Mouse (Mus musculus): ENCODE results near the gene Ap3b1. TPM values are rescaled to one million over a fixed set of nuclear protein-coding genes. Genes with fewer than 3 reads are reported as not detected.
"Not testable (repeated sequence)": the region's sequence is repeated elsewhere in the genome, so short reads cannot be mapped to it uniquely, and the experiment has no call there.

Ap3b1 gene
- 29.3 TPM for polyA plus RNA-seq (2012; fragmentation: generic; extraction: Trizol)

DNA sequence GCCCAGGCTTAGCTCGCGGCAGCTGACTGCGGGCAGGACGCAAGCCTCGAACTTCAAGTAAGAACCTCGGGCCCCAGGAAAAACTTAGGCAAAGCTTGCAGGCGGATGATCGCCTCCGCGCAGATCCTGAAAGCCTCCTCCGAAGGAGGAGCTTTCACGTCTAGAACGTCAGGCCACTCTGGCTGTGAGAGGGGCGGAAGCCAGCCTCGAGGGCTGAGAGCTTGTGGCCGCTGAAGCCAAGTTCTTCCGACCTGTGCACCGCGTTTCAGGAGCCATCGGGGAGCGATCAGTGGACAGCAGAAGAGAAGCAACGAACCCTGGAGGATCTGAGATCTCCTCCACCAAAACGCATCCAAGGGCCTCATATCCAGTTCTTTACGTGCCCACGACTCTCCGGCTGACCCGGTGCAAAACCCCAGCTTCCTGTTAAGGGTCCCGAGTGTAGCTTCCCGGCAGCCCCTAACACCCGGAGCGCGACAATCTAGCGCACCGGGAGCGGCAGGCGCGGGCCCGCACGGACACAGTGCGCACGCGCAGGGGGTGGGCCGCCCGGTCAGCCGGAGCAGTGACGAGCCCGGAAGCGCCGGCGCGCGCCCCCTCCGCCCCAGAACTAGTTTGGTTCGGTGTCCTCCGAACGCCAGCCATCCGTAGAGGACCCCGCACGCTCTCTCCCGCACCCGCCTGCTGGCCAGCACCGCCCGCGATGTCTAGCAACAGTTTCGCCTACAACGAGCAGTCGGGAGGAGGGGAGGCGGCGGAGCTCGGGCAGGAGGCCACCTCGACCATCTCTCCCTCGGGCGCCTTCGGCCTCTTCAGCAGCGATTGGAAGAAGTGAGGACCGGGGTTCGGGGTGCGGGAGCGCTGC lies at the start of gene Ap3b1:
Gene Ap3b1 (plus strand): TSS at position 560 of the 865 bp plus-strand sequence.
- peak within 1 kb of the TSS; percentile 81 for H3K4me2 ChIP-seq (ENCODE audit: low read depth)
- no peaks in the 10 kb centered on the region for H3K27me3 ChIP-seq (ENCODE audit: control insufficient read depth, insufficient read depth, insufficient read length)
- no peaks in the 10 kb centered on the region for H3K36me3 ChIP-seq (ENCODE audit: control insufficient read depth, insufficient read depth)
- TF ChIP-seq SRF (IDR thresholded peaks at IDR 0.05; ENCODE audit: control insufficient read depth, insufficient read length, low read depth) (peak; percentile 11), TCF3 (IDR thresholded peaks at IDR 0.05; ENCODE audit: insufficient read length, low read depth) (no peak), E2F4 (IDR thresholded peaks at IDR 0.05; ENCODE audit: insufficient read depth) (no peak), MYOG (IDR thresholded peaks at IDR 0.05; ENCODE audit: control insufficient read depth in 1 of 3, insufficient read depth in 1 of 3, insufficient read length in 2 of 3, low read depth in 2 of 3) (no peak), TCF12 (IDR thresholded peaks at IDR 0.05; ENCODE audit: insufficient read depth, poor library complexity, severe bottlenecking) (no peak), POLR2A (IDR thresholded peaks at IDR 0.05; ENCODE audit: insufficient read length, low read depth) (peak; percentile 84), POLR2AphosphoS2 (IDR thresholded peaks at IDR 0.05; ENCODE audit: insufficient read length, low read depth) (peak; percentile 72), MYOD1 (IDR thresholded peaks at IDR 0.05; ENCODE audit: control insufficient read depth in 1 of 3, insufficient read length in 2 of 3, low read depth in 2 of 3) (peak in 1 of 3 experiments; percentile 1), MAX (IDR thresholded peaks at IDR 0.05; ENCODE audit: low read depth) (no peak), USF1 (IDR thresholded peaks at IDR 0.05; ENCODE audit: low read depth) (no peak), REST (IDR thresholded peaks at IDR 0.05; ENCODE audit: insufficient read depth, insufficient read length) (no peak), CEBPB (IDR thresholded peaks at IDR 0.05; ENCODE audit: insufficient read depth, poor library complexity, severe bottlenecking) (no peak)
- peak within 1 kb of the TSS; percentile 91 for H3ac ChIP-seq (ENCODE audit: control insufficient read depth, insufficient read length)
- H3K4me3 ChIP-seq, result peak within 1 kb of the TSS; percentile 45
- peaks cover 13% of the 10 kb centered on the region for H3K79me2 ChIP-seq (ENCODE audit: control insufficient read depth, insufficient read depth)

GRCm38 (mm10) chr13:94312812-94313211 lies 45.9 kb upstream of the Ap3b1 start:
- H3K79me2 ChIP-seq (ENCODE audit: control insufficient read depth, insufficient read depth); H3K27me3 ChIP-seq (ENCODE audit: control insufficient read depth, insufficient read depth, insufficient read length); H3ac ChIP-seq (ENCODE audit: control insufficient read depth, insufficient read length); H3K4me2 ChIP-seq (ENCODE audit: low read depth); H3K4me3 ChIP-seq; H3K36me3 ChIP-seq (ENCODE audit: control insufficient read depth, insufficient read depth): not testable (repeated sequence)

DNA sequence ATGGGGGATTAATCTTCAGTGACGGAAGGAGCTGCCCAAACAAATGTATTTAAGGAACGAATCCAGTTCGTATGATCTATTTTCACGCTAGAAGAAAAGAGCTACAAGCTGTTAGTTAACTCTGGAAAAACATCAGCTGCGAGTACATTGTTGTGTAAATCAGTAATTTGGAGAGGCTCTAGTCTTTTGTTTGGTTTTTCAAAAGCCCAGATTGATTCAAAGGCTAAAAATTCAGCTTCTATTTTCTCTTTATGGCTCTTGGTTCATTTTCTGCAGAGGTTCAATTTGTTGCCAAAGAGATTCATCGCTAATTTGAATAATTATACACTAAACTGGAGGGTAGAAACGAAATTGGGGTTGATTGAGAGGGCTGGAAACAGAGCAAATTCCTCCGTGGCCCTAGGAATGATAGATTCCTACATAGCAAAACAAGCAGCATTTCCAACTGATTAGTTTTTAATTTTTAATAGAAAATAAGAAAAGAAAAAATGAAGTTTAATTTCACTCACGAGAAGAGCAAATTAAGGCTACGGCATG lies 41.7 kb upstream of the Ap3b1 start:
- Histone ChIP-seq H3K79me2 (ENCODE audit: control insufficient read depth, insufficient read depth) (no peaks in the 10 kb centered on the region), H3K36me3 (ENCODE audit: control insufficient read depth, insufficient read depth) (no peaks in the 10 kb centered on the region), H3K27me3 (ENCODE audit: control insufficient read depth, insufficient read depth, insufficient read length) (no peaks in the 10 kb centered on the region), H3ac (ENCODE audit: control insufficient read depth, insufficient read length) (no peak overlapping the region), H3K4me3 (no peak overlapping the region), H3K4me2 (ENCODE audit: low read depth) (no peak overlapping the region)
- TF ChIP-seq MYOG (IDR thresholded peaks at IDR 0.05; ENCODE audit: control insufficient read depth in 1 of 3, insufficient read depth in 1 of 3, insufficient read length in 2 of 3, low read depth in 2 of 3), result no peak

DNA sequence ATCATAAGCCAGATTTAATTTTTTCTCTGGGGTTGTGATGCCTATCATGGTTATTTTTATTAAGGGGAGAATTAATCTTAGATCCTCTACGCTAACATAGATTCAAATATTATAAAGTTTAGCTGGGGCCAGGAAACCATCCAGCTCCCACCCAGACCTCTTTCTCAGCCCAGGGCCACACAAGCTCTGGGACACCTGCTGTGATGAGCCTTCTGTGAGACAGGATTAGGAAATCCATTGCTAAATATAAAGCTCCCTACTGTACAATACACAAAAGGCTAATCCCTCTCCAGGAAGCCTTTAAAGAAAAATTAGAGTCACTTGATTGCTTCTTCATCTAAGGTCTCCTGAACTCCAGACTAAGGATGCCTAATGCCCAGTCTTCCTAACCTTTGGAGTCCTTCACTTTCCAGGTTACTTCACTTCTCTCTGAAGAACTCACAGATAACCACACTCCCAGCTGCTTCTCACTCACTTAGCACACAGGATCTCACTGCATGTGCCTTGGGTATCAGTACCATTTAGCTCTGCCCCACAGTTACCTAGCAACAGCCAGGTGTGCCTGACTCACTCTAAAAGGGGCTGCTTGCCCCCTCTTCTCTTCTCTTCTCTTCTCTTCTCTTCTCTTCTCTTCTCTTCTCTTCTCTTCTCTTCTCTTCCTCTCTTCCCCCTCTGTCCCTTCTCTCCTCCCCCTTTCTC lies 37.5 kb upstream of the Ap3b1 start:
- Histone ChIP-seq H3K27me3 (ENCODE audit: control insufficient read depth, insufficient read depth, insufficient read length) (no peaks in the 10 kb centered on the region), H3K79me2 (ENCODE audit: control insufficient read depth, insufficient read depth) (no peaks in the 10 kb centered on the region), H3K36me3 (ENCODE audit: control insufficient read depth, insufficient read depth) (no peaks in the 10 kb centered on the region), H3K4me2 (ENCODE audit: low read depth) (no peak overlapping the region), H3ac (ENCODE audit: control insufficient read depth, insufficient read length) (no peak overlapping the region), H3K4me3 (no peak overlapping the region)
- TF ChIP-seq REST (IDR thresholded peaks at IDR 0.05; ENCODE audit: insufficient read depth, insufficient read length), result no peak
- TF ChIP-seq SRF (IDR thresholded peaks at IDR 0.05; ENCODE audit: control insufficient read depth, insufficient read length, low read depth), result no peak

GRCm38 (mm10) chr13:94322475-94322874 lies 36.3 kb upstream of the Ap3b1 start:
- H3ac ChIP-seq (ENCODE audit: control insufficient read depth, insufficient read length), result no peak overlapping the region
- no peak overlapping the region for H3K4me3 ChIP-seq
- H3K79me2 ChIP-seq (ENCODE audit: control insufficient read depth, insufficient read depth), result no peaks in the 10 kb centered on the region
- H3K4me2 ChIP-seq (ENCODE audit: low read depth), result no peak overlapping the region
- H3K36me3 ChIP-seq (ENCODE audit: control insufficient read depth, insufficient read depth), result no peaks in the 10 kb centered on the region
- H3K27me3 ChIP-seq (ENCODE audit: control insufficient read depth, insufficient read depth, insufficient read length), result no peaks in the 10 kb centered on the region
- TF ChIP-seq POLR2A (IDR thresholded peaks at IDR 0.05; ENCODE audit: insufficient read length, low read depth) (no peak), TCF12 (IDR thresholded peaks at IDR 0.05; ENCODE audit: insufficient read depth, poor library complexity, severe bottlenecking) (no peak), MYOG (IDR thresholded peaks at IDR 0.05; ENCODE audit: control insufficient read depth in 1 of 3, insufficient read depth in 1 of 3, insufficient read length in 2 of 3, low read depth in 2 of 3) (no peak), E2F4 (IDR thresholded peaks at IDR 0.05; ENCODE audit: insufficient read depth) (no peak), SRF (IDR thresholded peaks at IDR 0.05; ENCODE audit: control insufficient read depth, insufficient read length, low read depth) (no peak)

Measured in myocyte (in vitro differentiated cells).